Mouse (Mus musculus) adrenal gland, postnatal 14 days (tissue): ENCODE results near the gene Krtap7-1. TPM values are rescaled to one million over a fixed set of nuclear protein-coding genes. Genes with fewer than 3 reads are reported as not detected.

Experiments used
- total RNA-seq: library from RNA; stranded (reverse); gene quantifications from 2 replicates; pipeline ENCODE4 v1.2.3, GENCODE M21; 2021

Krtap7-1 gene
- total RNA-seq, 1 experiment from 2014 or later = not detected

Other genes starting within 250 kb of the Krtap7-1 start
- not detected in 2 replicates for gene Krtap21-1, start 104.5 kb downstream of the Krtap7-1 start, total RNA-seq
- not detected in 2 replicates for gene Krtap6-2, start 88.2 kb downstream of the Krtap7-1 start, total RNA-seq
- gene Krtap8-1, start 20.4 kb downstream of the Krtap7-1 start, total RNA-seq = not detected in 2 replicates
- gene Krtap11-1, start 62.9 kb upstream of the Krtap7-1 start, total RNA-seq = not detected in 2 replicates